Mouse (Mus musculus) lung, embryonic 16.5 days (tissue): ENCODE measurements around the gene Gpr39. TPM values are rescaled to one million over a fixed set of nuclear protein-coding genes. Genes with fewer than 3 reads are reported as not detected.

Experiments used
- ATAC-seq: fragments of 200-750 bp; cut with Nextera tagmentation; 2 replicates; pipeline ENCODE4 v1.8.0; 2017; ENCODE audit warnings: low read depth, mild to moderate bottlenecking, moderate library complexity
- H3K27ac ChIP-seq: fragments of 300-500 bp; sonication (generic); 2 replicates; pipeline ENCODE4 v1.5.1; 2014; ENCODE audit warnings: mild to moderate bottlenecking, control low read depth, low read length
- H3K27me3 ChIP-seq: fragments of 300-500 bp; sonication (generic); 2 replicates; pipeline ENCODE4 v1.6.1; 2014; ENCODE audit warnings: low read depth, low read length, mixed read lengths; ENCODE audit not compliant: control insufficient read depth, insufficient read depth
- H3K36me3 ChIP-seq: fragments of 300-500 bp; sonication (generic); 2 replicates; pipeline ENCODE4 v1.6.1; 2014; ENCODE audit warnings: low read length; ENCODE audit not compliant: control insufficient read depth, insufficient read depth
- H3K4me1 ChIP-seq: fragments of 300-500 bp; sonication (generic); replicated peaks from 2 replicates; pipeline ENCODE4 v1.6.1; 2014; ENCODE audit warnings: low read length, mixed read lengths; ENCODE audit not compliant: control insufficient read depth, insufficient read depth
- H3K4me2 ChIP-seq: fragments of 300-500 bp; sonication (generic); 2 replicates; pipeline ENCODE4 v1.6.1; 2014; ENCODE audit warnings: low read depth, low read length, control low read depth
- H3K4me3 ChIP-seq: fragments of 300-500 bp; sonication (generic); 2 replicates; pipeline ENCODE4 v1.5.1; 2014; ENCODE audit warnings: mild to moderate bottlenecking, low read length, control low read depth
- H3K9ac ChIP-seq: fragments of 300-500 bp; sonication (generic); 2 replicates; pipeline ENCODE4 v1.6.1; 2014; ENCODE audit warnings: low read length, control low read depth
- H3K9me3 ChIP-seq: fragments of 300-500 bp; sonication (generic); 2 replicates; pipeline ENCODE4 v1.6.1; 2016; ENCODE audit warnings: low read length; ENCODE audit not compliant: control insufficient read depth
- WGBS: fragments of 180-500 bp; shearing (Covaris S2); extraction: QIAGEN DNeasy Blood & Tissue Kit; methylation state at CpG from one replicate; pipeline ENCODE4 v1.1.7; 2014; 5-methylcytosine and 5-hydroxymethylcytosine counted together
- polyA plus RNA-seq: library from polyadenylated mRNA; unstranded; fragments of >200 nt; fragmentation: Nextera tagmentation; extraction: Ambion mirVana; gene quantifications from 2 replicates; pipeline ENCODE4 v1.2.1, GENCODE M21; 2015

Gene Gpr39
- polyA plus RNA-seq, 1 experiment from 2014 or later, result 4.6 TPM

DNA sequence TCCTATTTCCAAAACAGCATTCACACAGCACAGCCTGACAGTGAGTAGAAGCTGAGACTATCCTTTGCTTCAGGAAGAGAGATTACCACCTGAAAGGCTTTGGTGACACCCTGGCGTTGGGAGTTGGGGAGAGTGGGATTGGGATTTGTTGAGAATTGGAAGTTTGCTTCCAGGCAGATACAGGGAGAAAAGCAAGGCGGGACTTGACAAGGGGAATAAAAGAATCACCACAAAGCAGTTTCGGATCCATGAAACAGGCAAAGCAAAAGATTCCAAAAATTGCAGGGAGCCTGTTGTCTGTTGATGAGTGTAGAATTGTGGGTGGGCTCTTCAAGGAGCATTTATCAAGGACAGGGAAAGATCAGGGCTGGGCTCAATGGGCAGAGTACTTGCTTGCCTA lies 38.5 kb downstream of the Gpr39 start:
- no peak overlapping the region for H3K4me3 ChIP-seq
- no peaks in the 10 kb centered on the region for H3K9me3 ChIP-seq
- 81% methylated on average over 3 of the region's 3 CpGs for WGBS

DNA sequence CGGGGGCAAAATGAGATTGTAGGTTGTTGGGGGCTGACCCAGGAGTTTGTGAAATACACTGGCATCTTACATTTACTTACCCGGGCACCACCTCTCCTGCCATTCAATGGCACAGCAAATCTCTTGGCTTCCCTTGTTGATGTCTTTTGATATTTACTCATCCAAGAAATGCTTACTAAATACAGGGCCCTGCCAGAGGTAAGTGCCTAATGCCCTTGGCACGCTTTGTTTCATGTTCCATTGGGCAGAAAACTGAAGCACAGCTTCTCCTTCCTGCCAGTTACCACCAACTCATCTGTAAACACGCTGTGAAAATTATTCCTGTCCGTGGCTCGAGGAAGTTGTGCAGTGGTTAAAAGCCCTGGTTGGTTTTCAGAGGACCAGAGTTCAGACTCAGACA lies 39.4 kb downstream of the Gpr39 start:
- H3K27me3 ChIP-seq, result no peaks in the 10 kb centered on the region
- H3K4me1 ChIP-seq, result no peaks in the 10 kb centered on the region; the same call in 1 of the 2 replicates
- ATAC-seq, result no peak
- H3K27ac ChIP-seq, result no peak overlapping the region
- H3K4me2 ChIP-seq, result no peak overlapping the region
- no peak overlapping the region for H3K4me3 ChIP-seq
- H3K9me3 ChIP-seq, result no peaks in the 10 kb centered on the region
- WGBS, result 65% methylated on average over 6 of the region's 6 CpGs
- no peak overlapping the region for H3K9ac ChIP-seq
- no peaks in the 10 kb centered on the region for H3K36me3 ChIP-seq

More for the DNA sequence above, 38.5 kb downstream of the Gpr39 start:
- no peak for ATAC-seq
- H3K9ac ChIP-seq, result no peak overlapping the region
- no peak overlapping the region for H3K27ac ChIP-seq
- no peaks in the 10 kb centered on the region for H3K36me3 ChIP-seq
- no peak overlapping the region for H3K4me2 ChIP-seq
- H3K27me3 ChIP-seq, result no peaks in the 10 kb centered on the region
- no peaks in the 10 kb centered on the region; the same call in 1 of the 2 replicates for H3K4me1 ChIP-seq

DNA sequence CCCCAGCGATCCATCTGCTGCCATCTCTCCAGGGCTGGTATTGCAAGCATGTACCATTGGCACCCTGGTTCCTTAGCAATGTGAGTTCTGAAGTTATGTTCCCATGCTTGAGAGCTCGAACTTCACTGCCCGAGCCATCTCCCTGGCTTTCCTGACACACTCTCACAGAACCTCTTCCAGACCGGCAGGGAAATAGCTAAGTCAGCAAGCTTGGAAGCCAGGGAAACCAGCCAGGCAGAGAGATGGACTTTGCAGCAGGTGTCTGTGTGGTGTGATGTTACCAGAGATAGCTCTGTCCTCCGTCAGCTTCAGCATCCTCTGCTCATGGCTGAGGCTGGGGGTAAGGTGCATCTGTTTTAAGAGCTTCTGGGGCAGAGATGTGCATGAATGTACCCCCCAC lies 41.1 kb downstream of the Gpr39 start:
- 70% methylated on average over 5 of the region's 5 CpGs for WGBS

GRCm38 (mm10) chr1:125719127-125719526 lies 42.3 kb downstream of the Gpr39 start:
- no peak overlapping the region for H3K4me3 ChIP-seq
- no peaks in the 10 kb centered on the region for H3K9me3 ChIP-seq
- no peak overlapping the region for H3K27ac ChIP-seq
- H3K36me3 ChIP-seq, result no peaks in the 10 kb centered on the region
- no peak overlapping the region for H3K4me2 ChIP-seq
- H3K4me1 ChIP-seq, result no peaks in the 10 kb centered on the region; the same call in 1 of the 2 replicates
- no peaks in the 10 kb centered on the region for H3K27me3 ChIP-seq
- no peak overlapping the region for H3K9ac ChIP-seq
- no peak for ATAC-seq
- 27% methylated on average over 6 of the region's 6 CpGs for WGBS

More for the DNA sequence above, 41.1 kb downstream of the Gpr39 start:
- no peak overlapping the region for H3K9ac ChIP-seq
- ATAC-seq, result no peak
- H3K4me3 ChIP-seq, result no peak overlapping the region
- H3K36me3 ChIP-seq, result no peaks in the 10 kb centered on the region
- no peak overlapping the region for H3K27ac ChIP-seq
- H3K27me3 ChIP-seq, result no peaks in the 10 kb centered on the region
- no peaks in the 10 kb centered on the region for H3K9me3 ChIP-seq
- no peaks in the 10 kb centered on the region; the same call in 1 of the 2 replicates for H3K4me1 ChIP-seq
- H3K4me2 ChIP-seq, result no peak overlapping the region

- Histone ChIP-seq H3K9ac (no peak overlapping the region), H3K9me3 (no peaks in the 10 kb centered on the region), H3K4me1 (no peaks in the 10 kb centered on the region; the same call in 1 of the 2 replicates), H3K4me2 (no peak overlapping the region), H3K27me3 (no peaks in the 10 kb centered on the region), H3K36me3 (no peaks in the 10 kb centered on the region), H3K27ac (no peak overlapping the region), H3K4me3 (no peak overlapping the region)
- no peak for ATAC-seq
- WGBS, result 95% methylated on average over 12 of the region's 12 CpGs
Observed at GRCm38 (mm10) chr1:125721104-125721758, 44.4 kb downstream of the Gpr39 start.

GRCm38 (mm10) chr1:125724304-125724703 lies 47.5 kb downstream of the Gpr39 start:
- H3K9me3 ChIP-seq, result no peaks in the 10 kb centered on the region
- H3K4me2 ChIP-seq, result no peak overlapping the region
- H3K27ac ChIP-seq, result no peak overlapping the region
- no peaks in the 10 kb centered on the region for H3K27me3 ChIP-seq
- H3K9ac ChIP-seq, result no peak overlapping the region
- H3K4me3 ChIP-seq, result no peak overlapping the region
- H3K36me3 ChIP-seq, result no peaks in the 10 kb centered on the region
- H3K4me1 ChIP-seq, result no peaks in the 10 kb centered on the region; the same call in 1 of the 2 replicates
- WGBS, result 81% methylated on average over 5 of the region's 5 CpGs
- no peak for ATAC-seq

GRCm38 (mm10) chr1:125729025-125729565 lies 52.3 kb downstream of the Gpr39 start:
- ATAC-seq, result no peak
- WGBS, result 52% methylated on average over 6 of the region's 6 CpGs
- Histone ChIP-seq H3K9ac (no peak overlapping the region), H3K27me3 (no peaks in the 10 kb centered on the region), H3K9me3 (no peaks in the 10 kb centered on the region), H3K27ac (no peak overlapping the region), H3K4me2 (no peak overlapping the region), H3K4me1 (no peaks in the 10 kb centered on the region), H3K36me3 (no peaks in the 10 kb centered on the region), H3K4me3 (no peak overlapping the region)

- Histone ChIP-seq H3K9me3 (no peaks in the 10 kb centered on the region), H3K4me1 (no peaks in the 10 kb centered on the region), H3K36me3 (no peaks in the 10 kb centered on the region), H3K27me3 (no peaks in the 10 kb centered on the region), H3K9ac (no peak overlapping the region), H3K27ac (no peak overlapping the region), H3K4me2 (no peak overlapping the region), H3K4me3 (no peak overlapping the region)
- WGBS, result 66% methylated on average over 13 of the region's 13 CpGs
- no peak for ATAC-seq
Observed at GRCm38 (mm10) chr1:125729731-125730536, 53.1 kb downstream of the Gpr39 start.

GRCm38 (mm10) chr1:125730537-125730880 lies 53.7 kb downstream of the Gpr39 start:
- Histone ChIP-seq H3K27ac (no peak overlapping the region), H3K4me1 (no peaks in the 10 kb centered on the region), H3K36me3 (no peaks in the 10 kb centered on the region), H3K9me3 (no peaks in the 10 kb centered on the region), H3K4me3 (no peak overlapping the region), H3K4me2 (no peak overlapping the region), H3K9ac (no peak overlapping the region), H3K27me3 (no peaks in the 10 kb centered on the region)
- ATAC-seq, result no peak
- 82% methylated on average over 6 of the region's 6 CpGs for WGBS
